Mouse (Mus musculus) c-Kit-positive CD71-positive TER-119-positive erythroid progenitor cells, embryonic 14.5 days (primary cell): Measurements from ENCODE around the gene Tmem251.

Source experiments
- DNase-seq: peaks from one replicate; pipeline ENCODE4 v3.0.0-alpha.2; 2013; ENCODE audit warnings: low spot score

The Tmem251 gene

GRCm38 (mm10) chr12:102743589-102744574, at the start of gene Tmem251, which contains the start of gene Moap1:
Gene Tmem251, plus strand, starts transcription at chr12:102743762.
Gene Moap1, minus strand, starts transcription at chr12:102743661.
- DNase-seq = peak; percentile 85

GRCm38 (mm10) chr12:102695369-102696239, 48.0 kb upstream of the Tmem251 start:
- DNase-seq = no peak

GRCm38 (mm10) chr12:102696635-102697354, 46.8 kb upstream of the Tmem251 start:
- DNase-seq = no peak

- DNase-seq = no peak
Measured at GRCm38 (mm10) chr12:102697381-102697780, 46.2 kb upstream of the Tmem251 start.

- no peak for DNase-seq
Measured at GRCm38 (mm10) chr12:102698089-102698684, 45.4 kb upstream of the Tmem251 start.

GRCm38 (mm10) chr12:102699156-102699555, 44.4 kb upstream of the Tmem251 start:
- no peak for DNase-seq

GRCm38 (mm10) chr12:102700453-102700852, 43.1 kb upstream of the Tmem251 start:
- DNase-seq = no peak

GRCm38 (mm10) chr12:102701691-102702207, 41.8 kb upstream of the Tmem251 start:
- DNase-seq = no peak

- peak; percentile 78 for DNase-seq
Measured at GRCm38 (mm10) chr12:102702356-102703110, 41.0 kb upstream of the Tmem251 start.

GRCm38 (mm10) chr12:102703111-102703412, 40.5 kb upstream of the Tmem251 start:
- no peak for DNase-seq

GRCm38 (mm10) chr12:102703441-102703840, 40.1 kb upstream of the Tmem251 start:
- DNase-seq = no peak

GRCm38 (mm10) chr12:102703921-102704408, 39.6 kb upstream of the Tmem251 start:
- peak; percentile 34 for DNase-seq

- peak; percentile 40 for DNase-seq
Measured at GRCm38 (mm10) chr12:102704457-102705198, 38.9 kb upstream of the Tmem251 start, which contains the start of gene Itpk1. Gene Itpk1, minus strand, starts transcription at chr12:102704930.

GRCm38 (mm10) chr12:102705216-102705871, 38.2 kb upstream of the Tmem251 start:
- DNase-seq = peak; percentile 59

- no peak for DNase-seq
Measured at GRCm38 (mm10) chr12:102705906-102706640, 37.5 kb upstream of the Tmem251 start.

- DNase-seq = no peak
Measured at GRCm38 (mm10) chr12:102706833-102707463, 36.6 kb upstream of the Tmem251 start.

- no peak for DNase-seq
Measured at GRCm38 (mm10) chr12:102708220-102708619, 35.3 kb upstream of the Tmem251 start.

- DNase-seq = no peak
Measured at GRCm38 (mm10) chr12:102709896-102710295, 33.7 kb upstream of the Tmem251 start.
